In the genomic region with DNA sequence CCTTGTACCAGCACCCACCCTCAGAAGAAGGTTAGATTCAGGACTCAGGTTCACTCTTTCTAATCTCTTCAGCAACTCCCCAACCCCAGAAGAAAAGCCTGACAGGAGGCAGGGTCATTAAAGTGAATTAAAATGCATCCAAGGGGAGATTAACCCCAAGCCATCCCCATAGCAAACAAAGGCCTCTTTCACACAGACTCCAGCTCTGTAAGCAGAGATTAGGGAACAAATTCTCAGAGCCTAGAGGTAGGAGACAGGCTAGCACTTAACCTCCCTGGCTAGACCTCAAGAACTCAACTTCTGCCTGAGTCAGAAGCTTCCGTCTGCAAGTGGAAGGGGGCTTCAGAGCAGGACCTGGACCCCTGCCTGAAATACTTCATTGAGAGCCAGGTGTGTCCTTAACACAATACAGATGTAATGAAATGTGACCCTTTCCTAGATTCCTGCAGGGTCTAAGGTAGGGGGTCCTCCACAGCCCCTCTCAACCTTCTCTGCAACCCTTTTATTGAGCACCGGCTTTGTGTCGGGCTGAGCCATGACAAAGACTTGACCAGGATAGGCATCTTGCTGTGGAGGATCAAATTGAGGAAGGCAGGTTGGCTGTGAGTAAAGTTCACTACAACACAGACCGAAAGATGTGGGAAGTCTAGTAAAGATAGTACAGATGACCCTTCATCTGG, we compare ENCODE assay signal across 9 mouse cellular contexts.
DNase-seq lines count a peak whose midpoint lies in the region; ATAC-seq and TF ChIP-seq lines count a peak whose summit lies in the region.
"Had no signal": no experiment of that assay in that cellular context is flagged by ENCODE, and none has a peak within 500 bp of the region (broad histone marks: within the 10 kb centered on the region; RNA-seq: fewer than 3 reads in every experiment).

No protein-coding gene starts in this region.

- no peak overlapping the region for H3K4me3 ChIP-seq in kidney, embryonic 14.5 days (ENCODE audit: low read length)
- H3K4me3 ChIP-seq in forebrain, embryonic 10.5 days, result no peak overlapping the region
- no peak overlapping the region for H3K4me3 ChIP-seq in intestine, embryonic 16.5 days (ENCODE audit: low read length)
- H3K4me3 ChIP-seq in neural tube, embryonic 14.5 days (ENCODE audit: low read depth, low read length), result no peak overlapping the region
- H3K4me3 ChIP-seq in lung, adult 2 months (replicated peaks; ENCODE audit: extremely low read depth, low read depth, low read length), result no peak overlapping the region

- TF ChIP-seq CTCF in lung, adult 2 months (IDR thresholded peaks at IDR 0.05; ENCODE audit: insufficient read depth, low read length), result no peak

- DNase-seq in kidney, adult 9 months, result no peak
- peak; percentile 39 for DNase-seq in forebrain, embryonic 10.5 days (ENCODE audit: extremely low spot score, low spot score)
- no peak for DNase-seq in lung, adult 2 months
- DNase-seq in B cell, adult 2 months, result no peak
- DNase-seq: cerebellum, postnatal 36 days had no signal

- peak overlapping the region; percentile 18; the same call in 1 of the 2 replicates for H3K27ac ChIP-seq in kidney, embryonic 14.5 days (ENCODE audit: low read depth, low read length)
- H3K27ac ChIP-seq in forebrain, embryonic 10.5 days, result peak overlapping the region; percentile 89
- H3K27ac ChIP-seq in intestine, embryonic 16.5 days (ENCODE audit: low read length), result 0 out of 2 replicates have a peak overlapping the region, but pooled peaks have one; percentile 2
- H3K27ac ChIP-seq in neural tube, embryonic 14.5 days (ENCODE audit: low read depth, low read length), result no peak overlapping the region

- H3K9ac ChIP-seq in kidney, embryonic 14.5 days (ENCODE audit: low read depth, low read length), result no peak overlapping the region
- H3K9ac ChIP-seq in intestine, embryonic 16.5 days (ENCODE audit: low read depth, low read length), result no peak overlapping the region
- no peak overlapping the region for H3K9ac ChIP-seq in neural tube, embryonic 14.5 days (replicated peaks; ENCODE audit: low read depth, low read length)

- no peaks in the 10 kb centered on the region for H3K27me3 ChIP-seq in kidney, embryonic 14.5 days (ENCODE audit: control insufficient read depth, insufficient read depth, low read length)
- H3K27me3 ChIP-seq in forebrain, embryonic 10.5 days (ENCODE audit: poor library complexity, severe bottlenecking), result no peaks in the 10 kb centered on the region
- H3K27me3 ChIP-seq in intestine, embryonic 16.5 days (replicated peaks; ENCODE audit: control insufficient read depth, insufficient read depth, low read length), result no peaks in the 10 kb centered on the region
- no peaks in the 10 kb centered on the region for H3K27me3 ChIP-seq in neural tube, embryonic 14.5 days (ENCODE audit: control insufficient read depth, insufficient read depth, low read length)

- WGBS in kidney, embryonic 14.5 days, result 74% methylated on average over 4 of the region's 4 CpGs
- 28% methylated on average over 4 of the region's 4 CpGs for WGBS in forebrain, embryonic 10.5 days
- WGBS in intestine, embryonic 16.5 days, result 73% methylated on average over 4 of the region's 4 CpGs
- 53% methylated on average over 4 of the region's 4 CpGs for WGBS in neural tube, embryonic 14.5 days
- 86% methylated on average over 4 of the region's 4 CpGs for WGBS in lung, adult 2 months

- TF ChIP-seq POLR2A in lung, adult 2 months (IDR thresholded peaks at IDR 0.05; ENCODE audit: borderline replicate concordance, extremely low read depth, low read depth, low read length), result no peak

- peaks cover 8% of the 10 kb centered on the region; the same call in 1 of the 2 replicates for H3K4me1 ChIP-seq in kidney, embryonic 14.5 days (ENCODE audit: control insufficient read depth, insufficient read depth, low read length)
- H3K4me1 ChIP-seq in forebrain, embryonic 10.5 days, result peaks cover 27% of the 10 kb centered on the region
- H3K4me1 ChIP-seq in intestine, embryonic 16.5 days (ENCODE audit: control insufficient read depth, insufficient read depth, low read length), result peaks cover 4% of the 10 kb centered on the region; the same call in 1 of the 2 replicates
- peaks cover 4% of the 10 kb centered on the region; the same call in 1 of the 2 replicates for H3K4me1 ChIP-seq in neural tube, embryonic 14.5 days (ENCODE audit: control insufficient read depth, insufficient read depth, low read length)
- H3K4me1 ChIP-seq in lung, adult 2 months (ENCODE audit: control insufficient read depth, insufficient read depth, low read length), result no peaks in the 10 kb centered on the region

- no peaks in the 10 kb centered on the region for H3K36me3 ChIP-seq in kidney, embryonic 14.5 days (ENCODE audit: control insufficient read depth, insufficient read depth, low read length)
- H3K36me3 ChIP-seq in forebrain, embryonic 10.5 days (replicated peaks), result no peaks in the 10 kb centered on the region
- H3K36me3 ChIP-seq in intestine, embryonic 16.5 days (ENCODE audit: control insufficient read depth, insufficient read depth, low read length), result no peaks in the 10 kb centered on the region
- H3K36me3 ChIP-seq in neural tube, embryonic 14.5 days (ENCODE audit: control insufficient read depth, insufficient read depth, low read length), result no peaks in the 10 kb centered on the region

- H3K4me2 ChIP-seq in kidney, embryonic 14.5 days (replicated peaks; ENCODE audit: low read depth, low read length), result no peak overlapping the region
- H3K4me2 ChIP-seq in intestine, embryonic 16.5 days (ENCODE audit: low read depth, low read length), result no peak overlapping the region
- no peak overlapping the region for H3K4me2 ChIP-seq in neural tube, embryonic 14.5 days (ENCODE audit: low read depth, low read length)

- no peaks in the 10 kb centered on the region for H3K9me3 ChIP-seq in kidney, embryonic 14.5 days (ENCODE audit: control insufficient read depth, low read length)
- H3K9me3 ChIP-seq in forebrain, embryonic 10.5 days, result no peaks in the 10 kb centered on the region
- H3K9me3 ChIP-seq in intestine, embryonic 16.5 days (ENCODE audit: control insufficient read depth, low read length), result no peaks in the 10 kb centered on the region
- H3K9me3 ChIP-seq in neural tube, embryonic 14.5 days (ENCODE audit: control insufficient read depth, low read length), result no peaks in the 10 kb centered on the region; the same call in 1 of the 2 replicates

- ATAC-seq in kidney, embryonic 14.5 days (ENCODE audit: low FRiP score, low TSS enrichment), result peak; percentile 29; the same call in 1 of the 2 replicates
- no peak for ATAC-seq in intestine, embryonic 16.5 days
- peak; percentile 9; the same call in 1 of the 2 replicates for ATAC-seq in neural tube, embryonic 14.5 days (ENCODE audit: low read depth)
- ATAC-seq in CD4-positive, CD25-positive, alpha-beta regulatory T cell, adult 4 months, result no peak

Comparison
In these comparisons a context has a peak if more than half of its experiments do, and no peak if none do; other contexts are left out.
1. ATAC-seq: peak in kidney, embryonic 14.5 days (single experiment) and neural tube, embryonic 14.5 days (single experiment); none in intestine, embryonic 16.5 days (single experiment) and CD4-positive, CD25-positive, alpha-beta regulatory T cell, adult 4 months (single experiment).